Mouse (Mus musculus) MEL (cell line): ENCODE measurements around the gene Sept3. TPM values are rescaled to one million over a fixed set of nuclear protein-coding genes. Genes with fewer than 3 reads are reported as not detected.

Experiments
- DNase-seq: peaks from one replicate; pipeline ENCODE4 v3.0.0; 2011; ENCODE audit warnings: low read depth, low spot score
- H3K27ac ChIP-seq: 2 replicates; pipeline ENCODE4 v1.5.1; 2012; ENCODE audit warnings: low read depth, mild to moderate bottlenecking, control low read depth, low read length, moderate library complexity; ENCODE audit not compliant: control insufficient read depth
- H3K27me3 ChIP-seq, 2 experiments: fragments of 150-350 bp in 1 of 2; sonication (generic) in 1 of 2; 2 replicates each; pipeline ENCODE4 v1.6.1; 2012; ENCODE audit warnings: low read length in 2 of 2, mild to moderate bottlenecking in 2 of 2, improper control_type of control experiment in 1 of 2, moderate library complexity in 1 of 2; ENCODE audit not compliant: insufficient read depth in 2 of 2, control insufficient read depth in 1 of 2
- H3K36me3 ChIP-seq, 2 experiments: 2 replicates each; pipeline ENCODE4 v1.6.1; 2012 to 2014; ENCODE audit warnings: low read length in 2 of 2, improper control_type of control experiment in 1 of 2, inconsistent platforms in 1 of 2, mild to moderate bottlenecking in 1 of 2; ENCODE audit not compliant: insufficient read depth in 2 of 2, control insufficient read depth in 1 of 2
- H3K4me1 ChIP-seq, 2 experiments: fragments of 150-350 bp in 1 of 2; sonication (generic) in 1 of 2; 2 replicates each; pipeline ENCODE4 v1.6.1; 2012; ENCODE audit warnings: low read length in 2 of 2, improper control_type of control experiment in 1 of 2, mild to moderate bottlenecking in 1 of 2; ENCODE audit not compliant: insufficient read depth in 2 of 2, control insufficient read depth in 1 of 2
- H3K4me3 ChIP-seq, 2 experiments: fragments of 150-350 bp in 1 of 2; sonication (generic) in 1 of 2; 2 replicates each; pipeline ENCODE4 v1.5.1; 2012; ENCODE audit warnings: low read depth in 2 of 2, low read length in 2 of 2, mild to moderate bottlenecking in 2 of 2, moderate library complexity in 2 of 2, control low read depth in 1 of 2, improper control_type of control experiment in 1 of 2; ENCODE audit not compliant: control insufficient read depth in 1 of 2, insufficient read depth in 1 of 2
- H3K79me2 ChIP-seq: 2 replicates; pipeline ENCODE4 v1.6.1; 2012; ENCODE audit warnings: mild to moderate bottlenecking, low read length, moderate library complexity; ENCODE audit not compliant: control insufficient read depth, poor library complexity, insufficient read depth
- H3K9ac ChIP-seq: 2 replicates; pipeline ENCODE4 v1.6.1; 2012; ENCODE audit warnings: low read depth, mild to moderate bottlenecking, control low read depth, low read length, moderate library complexity; ENCODE audit not compliant: control insufficient read depth, poor library complexity, severe bottlenecking
- H3K9me3 ChIP-seq: fragments of 150-350 bp; sonication (generic); replicated peaks from 2 replicates; pipeline ENCODE4 v1.6.1; 2012; ENCODE audit warnings: mild to moderate bottlenecking, low read length, improper control_type of control experiment, moderate library complexity; ENCODE audit not compliant: insufficient read depth
- BHLHE40 ChIP-seq: IDR thresholded peaks from 2 replicates; pipeline ENCODE4 v1.6.1; 2012; ENCODE audit warnings: low read depth, mild to moderate bottlenecking, inconsistent platforms, low read length, improper control_type of control experiment, borderline replicate concordance
- CHD1 ChIP-seq: IDR thresholded peaks from 2 replicates; pipeline ENCODE4 v1.6.1; 2012; ENCODE audit warnings: low read depth, mild to moderate bottlenecking, inconsistent platforms, low read length, improper control_type of control experiment
- CHD2 ChIP-seq: IDR thresholded peaks from 2 replicates; pipeline ENCODE4 v1.6.1; 2011; ENCODE audit warnings: low read length, improper control_type of control experiment
- CTCF ChIP-seq, 3 experiments: IDR thresholded peaks in 2 of 3; conservative IDR thresholded peaks in 1 of 3; 2 replicates each; pipeline ENCODE4 v1.5.1; 2011 to 2012; ENCODE audit warnings: low read length in 3 of 3, low read depth in 2 of 3, mild to moderate bottlenecking in 2 of 3, improper control_type of control experiment in 1 of 3, inconsistent platforms in 1 of 3, mixed read lengths in 1 of 3, moderate library complexity in 1 of 3; ENCODE audit not compliant: control insufficient read depth in 1 of 3, insufficient read depth in 1 of 3, poor library complexity in 1 of 3, severe bottlenecking in 1 of 3
- ELF1 ChIP-seq: IDR thresholded peaks from 2 replicates; pipeline ENCODE4 v1.6.1; 2014; ENCODE audit warnings: low read depth, mild to moderate bottlenecking, inconsistent platforms, low read length, improper control_type of control experiment, moderate library complexity
- EP300 ChIP-seq, 2 experiments: IDR thresholded peaks; 2 replicates each; pipeline ENCODE4 v1.6.1; 2011; ENCODE audit warnings: improper control_type of control experiment in 2 of 2, low read length in 2 of 2, low read depth in 1 of 2, mild to moderate bottlenecking in 1 of 2
- GABPA ChIP-seq: IDR thresholded peaks from 2 replicates; pipeline ENCODE4 v1.6.1; 2012; ENCODE audit warnings: low read depth, mild to moderate bottlenecking, inconsistent platforms, low read length, improper control_type of control experiment, moderate library complexity
- GATA1 ChIP-seq: IDR thresholded peaks from 2 replicates; pipeline ENCODE4 v1.6.1; 2011; ENCODE audit warnings: low read depth, low read length, improper control_type of control experiment
- HCFC1 ChIP-seq: IDR thresholded peaks from 2 replicates; pipeline ENCODE4 v1.6.1; 2012; ENCODE audit warnings: low read depth, mild to moderate bottlenecking, inconsistent platforms, low read length, improper control_type of control experiment, moderate library complexity
- JUND ChIP-seq: IDR thresholded peaks from 2 replicates; pipeline ENCODE4 v1.6.1; 2011; ENCODE audit warnings: low read depth, mild to moderate bottlenecking, improper control_type of control experiment, low read length
- KAT2A ChIP-seq: conservative IDR thresholded peaks from 2 replicates; pipeline ENCODE4 v1.6.1; 2012; ENCODE audit warnings: low read depth, low read length, improper control_type of control experiment, inconsistent platforms
- MAFK ChIP-seq: IDR thresholded peaks from 2 replicates; pipeline ENCODE4 v1.6.1; 2011; ENCODE audit warnings: low read depth, mild to moderate bottlenecking, low read length, improper control_type of control experiment, borderline replicate concordance
- MYB ChIP-seq: IDR thresholded peaks from 2 replicates; pipeline ENCODE4 v1.6.1; 2011; ENCODE audit warnings: mild to moderate bottlenecking, low read depth, low read length, improper control_type of control experiment
- MYC ChIP-seq: IDR thresholded peaks from 2 replicates; pipeline ENCODE4 v1.6.1; 2011; ENCODE audit warnings: low read depth, mild to moderate bottlenecking, low read length, improper control_type of control experiment, moderate library complexity
- NRF1 ChIP-seq: IDR thresholded peaks from 2 replicates; pipeline ENCODE4 v1.6.1; 2014; ENCODE audit warnings: low read depth, mild to moderate bottlenecking, inconsistent platforms, low read length, improper control_type of control experiment, moderate library complexity; ENCODE audit not compliant: poor library complexity, insufficient read depth, severe bottlenecking
- RAD21 ChIP-seq: IDR thresholded peaks from 2 replicates; pipeline ENCODE4 v1.6.1; 2011; ENCODE audit warnings: mild to moderate bottlenecking, low read depth, low read length, improper control_type of control experiment
- RCOR1 ChIP-seq: IDR thresholded peaks from 2 replicates; pipeline ENCODE4 v1.6.1; 2012; ENCODE audit warnings: low read depth, mild to moderate bottlenecking, inconsistent platforms, low read length, improper control_type of control experiment
- SIN3A ChIP-seq: IDR thresholded peaks from 2 replicates; pipeline ENCODE4 v1.6.1; 2012; ENCODE audit warnings: low read length, improper control_type of control experiment, inconsistent platforms
- SMC3 ChIP-seq: IDR thresholded peaks from 2 replicates; pipeline ENCODE4 v1.6.1; 2011; ENCODE audit warnings: low read depth, low read length, improper control_type of control experiment
- TAL1 ChIP-seq: IDR thresholded peaks from 2 replicates; pipeline ENCODE4 v1.6.1; 2012; ENCODE audit warnings: mild to moderate bottlenecking, inconsistent platforms, low read length, moderate library complexity, mixed read lengths
- TBP ChIP-seq: IDR thresholded peaks from 2 replicates; pipeline ENCODE4 v1.8.0; 2011; ENCODE audit warnings: low read depth, low read length, improper control_type of control experiment
- TCF12 ChIP-seq: IDR thresholded peaks from 2 replicates; pipeline ENCODE4 v1.6.1; 2014; ENCODE audit warnings: low read depth, mild to moderate bottlenecking, inconsistent platforms, low read length, improper control_type of control experiment, moderate library complexity
- UBTF ChIP-seq: IDR thresholded peaks from 2 replicates; pipeline ENCODE4 v1.6.1; 2012; ENCODE audit warnings: low read depth, mild to moderate bottlenecking, inconsistent platforms, low read length, improper control_type of control experiment, moderate library complexity, borderline replicate concordance; ENCODE audit not compliant: insufficient read depth
- USF1 ChIP-seq: IDR thresholded peaks from 2 replicates; pipeline ENCODE4 v1.6.1; 2014; ENCODE audit warnings: low read depth, mild to moderate bottlenecking, inconsistent platforms, low read length, improper control_type of control experiment, moderate library complexity
- USF2 ChIP-seq, 2 experiments: IDR thresholded peaks; 2 replicates each; pipeline ENCODE4 v1.6.1; 2011 to 2012; ENCODE audit warnings: improper control_type of control experiment in 2 of 2, low read length in 2 of 2, borderline replicate concordance in 1 of 2, inconsistent platforms in 1 of 2, low read depth in 1 of 2, mild to moderate bottlenecking in 1 of 2; ENCODE audit not compliant: insufficient read depth in 1 of 2
- ZC3H11A ChIP-seq: IDR thresholded peaks from 2 replicates; pipeline ENCODE4 v1.6.1; 2012; ENCODE audit warnings: low read depth, mild to moderate bottlenecking, inconsistent platforms, low read length, improper control_type of control experiment
- polyA plus RNA-seq, 2 experiments: library from polyadenylated mRNA; stranded (reverse) in 1 of 2; unstranded in 1 of 2; fragments of >175 nt in 1 of 2; fragments of >200 nt in 1 of 2; gene quantifications; 2 replicates each; pipeline versions ENCODE4 v1.2.1 to v1.2.4; 2012; ENCODE audit warnings: low replicate concordance in 2 of 2, low read depth in 1 of 2; ENCODE audit not compliant: insufficient read length in 2 of 2, insufficient read depth in 1 of 2, missing spikeins in 1 of 2
- total RNA-seq: library from RNA; depleted of rRNA; stranded (reverse); fragments of 300-350 nt; gene quantifications from 2 replicates; pipeline ENCODE4 v1.2.3, GENCODE M21; 2012

Gene Sept3
- total and polyA plus RNA-seq, 3 experiments: not detected

DNA sequence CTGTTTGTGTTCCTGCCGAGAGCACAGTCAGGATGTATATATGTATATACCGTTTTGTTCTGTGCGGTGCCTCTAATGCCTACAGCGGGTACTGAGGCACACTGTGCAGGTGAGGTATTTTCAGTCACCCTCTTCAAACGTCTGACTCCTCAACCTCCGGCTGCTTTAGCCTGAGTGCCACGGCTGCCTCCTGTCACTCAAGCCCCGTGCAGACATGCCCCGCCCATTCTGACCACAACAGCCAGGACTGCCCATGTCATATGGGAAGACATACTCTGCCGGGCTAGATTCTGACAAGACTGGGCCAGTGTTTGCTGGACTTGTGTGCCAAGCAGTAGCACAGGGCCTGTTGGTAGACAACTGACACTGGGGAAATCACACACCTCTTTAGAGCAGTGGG is 39.0 kb upstream of the Sept3 start:
- no peaks in the 10 kb centered on the region for H3K4me1 ChIP-seq
- H3K4me3 ChIP-seq: no peak overlapping the region
- no peaks in the 10 kb centered on the region for H3K9me3 ChIP-seq
- H3K36me3 ChIP-seq: no peaks in the 10 kb centered on the region
- no peaks in the 10 kb centered on the region for H3K27me3 ChIP-seq
- no peaks in the 10 kb centered on the region for H3K79me2 ChIP-seq
- no peak overlapping the region for H3K9ac ChIP-seq
- DNase-seq: no peak
- H3K27ac ChIP-seq: no peak overlapping the region
- no peak for TF ChIP-seq KAT2A
- TF ChIP-seq TBP: no peak
- TF ChIP-seq GATA1: no peak
- no peak for TF ChIP-seq RAD21
- no peak for TF ChIP-seq BHLHE40
- TF ChIP-seq MYB: no peak
- TF ChIP-seq MAFK: no peak
- TF ChIP-seq HCFC1: no peak
- no peak for TF ChIP-seq GABPA
- TF ChIP-seq MYC: no peak
- no peak for TF ChIP-seq USF2 (IDR thresholded peaks at IDR 0.05; ENCODE audit: borderline replicate concordance in 1 of 2, insufficient read depth in 1 of 2, low read depth in 1 of 2, low read length in 2 of 2)

DNA sequence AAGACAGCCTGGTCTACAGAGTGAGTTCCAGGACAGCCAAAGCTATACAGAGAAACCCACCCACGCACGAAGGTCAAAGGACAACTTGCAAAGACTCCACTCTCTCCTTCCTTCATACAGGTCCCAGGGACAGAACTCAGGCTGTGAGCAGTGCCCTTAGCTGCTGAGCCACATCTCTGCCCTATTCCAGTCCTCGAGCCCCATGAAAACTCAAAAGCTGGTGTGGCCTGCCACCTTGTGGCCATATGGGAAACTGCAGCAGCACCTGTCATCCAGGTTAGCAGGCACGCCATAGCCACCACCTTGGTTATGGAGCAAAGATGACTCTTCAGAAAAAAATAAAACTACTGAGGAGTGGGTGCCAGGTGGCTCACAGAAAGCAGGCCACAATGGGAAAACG is 38.1 kb upstream of the Sept3 start:
- Histone ChIP-seq H3K4me1 (no peaks in the 10 kb centered on the region), H3K9me3 (no peaks in the 10 kb centered on the region), H3K4me3 (no peak overlapping the region), H3K36me3 (no peaks in the 10 kb centered on the region), H3K9ac (no peak overlapping the region), H3K79me2 (no peaks in the 10 kb centered on the region), H3K27me3 (no peaks in the 10 kb centered on the region), H3K27ac (no peak overlapping the region)
- peak; percentile 77 for DNase-seq
- TF ChIP-seq EP300 (IDR thresholded peaks at IDR 0.05; ENCODE audit: low read depth in 1 of 2, low read length in 2 of 2) (no peak), CHD1 (no peak), BHLHE40 (no peak), JUND (no peak), RAD21 (peak; percentile 99), SMC3 (peak; percentile 95), ZC3H11A (peak; percentile 96), UBTF (no peak), USF2 (IDR thresholded peaks at IDR 0.05; ENCODE audit: borderline replicate concordance in 1 of 2, insufficient read depth in 1 of 2, low read depth in 1 of 2, low read length in 2 of 2) (no peak), SIN3A (peak; percentile 61; the same call in 1 of the 2 replicates), TBP (no peak), CTCF (IDR thresholded peaks at IDR 0.05 in 2 of 3, conservative IDR thresholded peaks at IDR 0.05 in 1 of 3; ENCODE audit: control insufficient read depth in 1 of 3, insufficient read depth in 1 of 3, low read depth in 2 of 3, low read length in 3 of 3, poor library complexity in 1 of 3, severe bottlenecking in 1 of 3) (peak; percentile 94 to 99 (median 97)), TAL1 (no peak), TCF12 (no peak), NRF1 (no peak), USF1 (no peak), RCOR1 (no peak), CHD2 (no peak), ELF1 (no peak), MYC (0 out of 2 replicates have a peak, but pooled peaks have one; percentile 23), MAFK (no peak), MYB (no peak)
- TF ChIP-seq, all 39 proteins: peak for 6
